Mouse (Mus musculus): ENCODE measurements around the gene Cacng1. TPM values are rescaled to one million over a fixed set of nuclear protein-coding genes. Genes with fewer than 3 reads are reported as not detected.

Cacng1 gene
- polyA plus RNA-seq, 1 experiment from 2014 or later = not detected

GRCm38 (mm10) chr11:107731498-107731897, 15.2 kb upstream of the Cacng1 start:
- Histone ChIP-seq H3K4me3 (no peak overlapping the region), H3K4me1 (peaks cover 3% of the 10 kb centered on the region; the same call in 1 of the 2 replicates), H3K27me3 (replicated peaks; ENCODE audit: low read depth, poor library complexity, severe bottlenecking) (no peaks in the 10 kb centered on the region), H3K27ac (replicated peaks) (no peak overlapping the region), H3K36me3 (replicated peaks) (peaks cover 29% of the 10 kb centered on the region), H3K9me3 (no peaks in the 10 kb centered on the region)
- DNase-seq (ENCODE audit: low spot score) = no peak
- WGBS = 75% methylated on average over 5 of the region's 5 CpGs

- Histone ChIP-seq H3K36me3 (replicated peaks) (peaks cover 27% of the 10 kb centered on the region), H3K9me3 (no peaks in the 10 kb centered on the region), H3K4me3 (no peak overlapping the region), H3K27ac (replicated peaks) (no peak overlapping the region), H3K27me3 (replicated peaks; ENCODE audit: low read depth, poor library complexity, severe bottlenecking) (no peaks in the 10 kb centered on the region), H3K4me1 (peaks cover 3% of the 10 kb centered on the region; the same call in 1 of the 2 replicates)
- 85% methylated on average over 4 of the region's 4 CpGs for WGBS
- no peak for DNase-seq (ENCODE audit: low spot score)
Measured at GRCm38 (mm10) chr11:107730940-107731339, 14.6 kb upstream of the Cacng1 start.

- Histone ChIP-seq H3K27me3 (replicated peaks; ENCODE audit: low read depth, poor library complexity, severe bottlenecking) (no peaks in the 10 kb centered on the region), H3K27ac (replicated peaks) (no peak overlapping the region), H3K36me3 (replicated peaks) (peaks cover 10% of the 10 kb centered on the region; the same call in 1 of the 2 replicates), H3K9me3 (no peaks in the 10 kb centered on the region), H3K4me3 (no peak overlapping the region), H3K4me1 (peaks cover 3% of the 10 kb centered on the region; the same call in 1 of the 2 replicates)
- WGBS = 81% methylated on average over 7 of the region's 7 CpGs
- DNase-seq (ENCODE audit: low spot score) = no peak
Measured at GRCm38 (mm10) chr11:107729141-107729540, 12.8 kb upstream of the Cacng1 start.

- H3K27ac ChIP-seq (replicated peaks) = no peak overlapping the region
- no peaks in the 10 kb centered on the region for H3K9me3 ChIP-seq
- no peak for DNase-seq (ENCODE audit: low spot score)
- peaks cover 3% of the 10 kb centered on the region; the same call in 1 of the 2 replicates for H3K4me1 ChIP-seq
- WGBS = 83% methylated on average over 13 of the region's 13 CpGs
- H3K27me3 ChIP-seq (replicated peaks; ENCODE audit: low read depth, poor library complexity, severe bottlenecking) = no peaks in the 10 kb centered on the region
- peaks cover 10% of the 10 kb centered on the region; the same call in 1 of the 2 replicates for H3K36me3 ChIP-seq (replicated peaks)
- no peak overlapping the region for H3K4me3 ChIP-seq
Measured at GRCm38 (mm10) chr11:107728073-107728863, 11.9 kb upstream of the Cacng1 start.

- WGBS = 93% methylated on average over 8 of the region's 8 CpGs
- H3K4me3 ChIP-seq = no peak overlapping the region
- no peak for DNase-seq (ENCODE audit: low spot score)
- H3K4me1 ChIP-seq = peaks cover 3% of the 10 kb centered on the region; the same call in 1 of the 2 replicates
- H3K27me3 ChIP-seq (replicated peaks; ENCODE audit: low read depth, poor library complexity, severe bottlenecking) = no peaks in the 10 kb centered on the region
- no peak overlapping the region for H3K27ac ChIP-seq (replicated peaks)
- no peaks in the 10 kb centered on the region for H3K36me3 ChIP-seq (replicated peaks)
- H3K9me3 ChIP-seq = no peaks in the 10 kb centered on the region
Measured at GRCm38 (mm10) chr11:107724603-107725002, 8.3 kb upstream of the Cacng1 start.

GRCm38 (mm10) chr11:107721057-107721456, 4.7 kb upstream of the Cacng1 start:
- Histone ChIP-seq H3K9me3 (no peaks in the 10 kb centered on the region), H3K4me3 (no peak overlapping the region), H3K27me3 (replicated peaks; ENCODE audit: low read depth, poor library complexity, severe bottlenecking) (no peaks in the 10 kb centered on the region), H3K4me1 (no peaks in the 10 kb centered on the region), H3K27ac (replicated peaks) (no peak overlapping the region), H3K36me3 (replicated peaks) (no peaks in the 10 kb centered on the region)
- DNase-seq (ENCODE audit: low spot score) = no peak
- 90% methylated on average over 7 of the region's 7 CpGs for whole genome bisulfite sequencing

GRCm38 (mm10) chr11:107720264-107721021, 4.1 kb upstream of the Cacng1 start:
- no peak overlapping the region for H3K4me3 ChIP-seq
- H3K9me3 ChIP-seq = no peaks in the 10 kb centered on the region
- H3K4me1 ChIP-seq = no peaks in the 10 kb centered on the region
- H3K27ac ChIP-seq (replicated peaks) = no peak overlapping the region
- no peaks in the 10 kb centered on the region for H3K27me3 ChIP-seq (replicated peaks; ENCODE audit: low read depth, poor library complexity, severe bottlenecking)
- H3K36me3 ChIP-seq (replicated peaks) = no peaks in the 10 kb centered on the region
- 91% methylated on average over 9 of the region's 9 CpGs for WGBS
- DNase-seq (ENCODE audit: low spot score) = no peak

- Histone ChIP-seq H3K4me1 (no peaks in the 10 kb centered on the region; the same call in 1 of the 2 replicates), H3K27ac (replicated peaks) (no peak overlapping the region), H3K36me3 (replicated peaks) (no peaks in the 10 kb centered on the region), H3K9me3 (no peaks in the 10 kb centered on the region), H3K4me3 (no peak overlapping the region), H3K27me3 (replicated peaks; ENCODE audit: low read depth, poor library complexity, severe bottlenecking) (peaks cover 4% of the 10 kb centered on the region; the same call in 1 of the 2 replicates)
- DNase-seq (ENCODE audit: low spot score) = no peak
- 86% methylated on average over 7 of the region's 7 CpGs for WGBS
Measured at GRCm38 (mm10) chr11:107714368-107714767, 2.0 kb downstream of the Cacng1 start.

GRCm38 (mm10) chr11:107710379-107710778, 5.9 kb downstream of the Cacng1 start:
- peaks cover 11% of the 10 kb centered on the region; the same call in 1 of the 2 replicates for H3K27me3 ChIP-seq (replicated peaks; ENCODE audit: low read depth, poor library complexity, severe bottlenecking)
- no peaks in the 10 kb centered on the region for H3K36me3 ChIP-seq (replicated peaks)
- peaks cover 4% of the 10 kb centered on the region; the same call in 1 of the 2 replicates for H3K4me1 ChIP-seq
- H3K9me3 ChIP-seq = no peaks in the 10 kb centered on the region
- 75% methylated on average over 3 of the region's 3 CpGs for WGBS
- no peak overlapping the region for H3K4me3 ChIP-seq
- no peak for DNase-seq (ENCODE audit: low spot score)
- H3K27ac ChIP-seq (replicated peaks) = no peak overlapping the region

- 60% methylated on average over 20 of the region's 20 CpGs for WGBS
- Histone ChIP-seq H3K4me3 (no peak overlapping the region), H3K4me1 (peaks cover 14% of the 10 kb centered on the region), H3K9me3 (no peaks in the 10 kb centered on the region), H3K27me3 (replicated peaks; ENCODE audit: low read depth, poor library complexity, severe bottlenecking) (peaks cover 19% of the 10 kb centered on the region; the same call in 1 of the 2 replicates), H3K36me3 (replicated peaks) (no peaks in the 10 kb centered on the region), H3K27ac (replicated peaks) (no peak overlapping the region)
- peak; percentile 23 for DNase-seq (ENCODE audit: low spot score)
Measured at GRCm38 (mm10) chr11:107707897-107708610, 8.3 kb downstream of the Cacng1 start.

GRCm38 (mm10) chr11:107705476-107706074, 10.7 kb downstream of the Cacng1 start:
- Histone ChIP-seq H3K4me3 (no peak overlapping the region), H3K36me3 (replicated peaks) (no peaks in the 10 kb centered on the region), H3K9me3 (no peaks in the 10 kb centered on the region), H3K27ac (replicated peaks) (no peak overlapping the region), H3K27me3 (replicated peaks; ENCODE audit: low read depth, poor library complexity, severe bottlenecking) (peaks cover 19% of the 10 kb centered on the region; the same call in 1 of the 2 replicates), H3K4me1 (peaks cover 16% of the 10 kb centered on the region)
- no peak for DNase-seq (ENCODE audit: low spot score)
- WGBS = 65% methylated on average over 11 of the region's 11 CpGs

GRCm38 (mm10) chr11:107705060-107705459, 11.3 kb downstream of the Cacng1 start:
- Histone ChIP-seq H3K4me1 (peaks cover 16% of the 10 kb centered on the region), H3K9me3 (no peaks in the 10 kb centered on the region), H3K36me3 (replicated peaks) (no peaks in the 10 kb centered on the region), H3K27ac (replicated peaks) (no peak overlapping the region), H3K27me3 (replicated peaks; ENCODE audit: low read depth, poor library complexity, severe bottlenecking) (peaks cover 19% of the 10 kb centered on the region; the same call in 1 of the 2 replicates), H3K4me3 (no peak overlapping the region)
- DNase-seq (ENCODE audit: low spot score) = no peak
- 90% methylated on average over 6 of the region's 6 CpGs for WGBS

All from embryonic facial prominence, embryonic 10.5 days (tissue).